Mouse (Mus musculus) cerebellum, adult 2 months (tissue): ENCODE measurements at regions not wholly inside any gene's neighbourhood (a gene's known extent, or its start where the extent isn't known, plus 50 kb on each side); places are given as distances from the start of the nearest gene placed in this dataset.

ENCODE experiments used
- CTCF ChIP-seq: fragments of 200-500 bp; IDR thresholded peaks from 2 replicates; pipeline ENCODE4 v1.5.1; 2011; ENCODE audit warnings: low read depth, mild to moderate bottlenecking, control low read depth, low read length, moderate library complexity, borderline replicate concordance; ENCODE audit not compliant: insufficient read depth
- POLR2A ChIP-seq: fragments of 200-500 bp; IDR thresholded peaks from 2 replicates; pipeline ENCODE4 v1.6.1; 2011; ENCODE audit warnings: low read length, control low read depth, borderline replicate concordance; ENCODE audit not compliant: insufficient read depth

- TF ChIP-seq POLR2A = no peak
- no peak for TF ChIP-seq CTCF
Observed at GRCm38 (mm10) chr1:91611694-91612093, 71.3 kb downstream of the Asb1 start.
